Mouse (Mus musculus) heart, postnatal 36 days (tissue): ENCODE measurements around the gene Xrcc1. TPM values are rescaled to one million over a fixed set of nuclear protein-coding genes. Genes with fewer than 3 reads are reported as not detected.
"Not testable (repeated sequence)": the region's sequence is repeated elsewhere in the genome, so short reads cannot be mapped to it uniquely, and the experiment has no call there.

ENCODE experiments used
- DNase-seq, 2 experiments: peaks; one replicate each; pipeline ENCODE4 v3.0.0; 2021 to 2022
- intact Hi-C: fragments of 180-260 bp; cut with DNase I; formaldehyde crosslinking; loops from one replicate; pipeline ENCODE4 v1.15.1; 2025
- total RNA-seq, 2 experiments: library from RNA; stranded (reverse); gene quantifications; 2 replicates each; pipeline ENCODE4 v1.2.3; 2021

Gene Xrcc1
- total RNA-seq, 2 experiments from 2014 or later, result 26.9 to 27.4 TPM

DNA sequence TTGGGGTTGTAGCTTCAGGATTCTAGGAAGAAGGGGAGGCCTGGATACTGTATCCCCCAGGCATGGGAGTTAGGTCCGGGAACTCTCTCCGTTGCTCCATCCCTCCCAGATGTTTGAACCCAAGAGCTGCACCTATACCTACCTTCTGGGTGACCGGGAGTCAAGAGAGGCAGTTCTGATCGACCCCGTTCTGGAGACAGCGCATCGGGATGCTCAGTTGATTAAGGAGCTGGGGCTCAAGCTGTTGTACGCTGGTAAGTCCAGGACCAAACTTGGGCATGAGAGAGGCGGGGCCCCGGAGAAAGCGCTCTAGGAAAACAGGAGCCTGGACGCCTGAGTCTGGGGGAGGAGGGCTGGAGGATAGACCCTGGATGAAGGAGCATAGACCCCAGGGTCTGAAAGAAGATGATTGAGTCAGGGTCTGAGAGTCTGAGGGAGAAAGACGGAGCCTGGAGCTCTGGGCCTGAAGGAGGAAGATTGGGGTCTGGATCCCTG lies 48.3 kb downstream of the Xrcc1 start:
- DNase-seq, result no peak
- intact Hi-C loops, result loop anchor here (2.0 to 10.0 kb wide), 2 partner anchors 48 to 510 kb away; partner anchors contain the start of genes Pinlyp, Xrcc1 and Zfp180

DNA sequence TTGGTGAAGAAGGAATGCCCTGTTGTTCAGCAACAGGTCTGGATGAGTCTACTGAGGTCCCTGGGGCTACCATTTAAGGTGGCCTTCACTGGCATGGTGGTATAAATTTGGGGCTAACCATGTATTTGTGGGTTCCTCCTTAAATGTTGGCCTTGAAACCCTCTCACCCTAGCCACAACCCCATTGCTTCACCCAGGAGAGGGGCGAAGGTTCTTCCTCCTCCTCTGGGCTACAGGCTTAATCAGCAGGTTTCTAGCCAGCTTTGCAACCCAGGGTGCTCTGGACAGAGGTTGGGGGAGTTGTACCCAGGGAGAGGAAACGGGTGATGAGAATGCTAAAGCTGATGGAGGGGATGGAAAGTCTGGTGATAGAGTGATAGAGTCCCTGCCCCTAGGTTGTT lies 49.4 kb downstream of the Xrcc1 start:
- intact Hi-C loops, result loop anchor here (2.0 to 10.0 kb wide), 2 partner anchors 49 to 511 kb away; partner anchors contain the start of genes Pinlyp, Xrcc1 and Zfp180
- DNase-seq, result no peak

DNA sequence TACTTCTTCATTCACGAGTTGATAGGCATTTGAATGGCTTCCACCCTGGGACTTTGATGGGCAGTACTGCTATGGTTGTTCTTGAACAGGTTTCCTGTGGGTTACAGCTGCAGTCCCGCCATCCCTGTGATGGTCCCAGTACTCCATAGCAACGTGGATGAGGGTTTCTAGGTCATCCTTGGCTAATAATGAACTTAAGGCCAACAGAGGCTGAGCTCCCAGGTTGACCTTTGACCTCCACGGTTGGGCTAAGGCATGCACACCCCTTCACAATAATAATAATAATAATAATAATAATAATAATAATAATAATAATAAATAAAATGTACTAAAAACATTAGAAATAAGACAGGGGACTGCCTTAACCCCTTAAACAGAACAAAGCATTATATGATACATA lies 52.0 kb downstream of the Xrcc1 start:
- intact Hi-C loops, result loop anchor here (10.0 kb wide), 1 partner anchor 513 kb away; the partner anchor contains the start of gene Zfp180
- DNase-seq, result no peak

DNA sequence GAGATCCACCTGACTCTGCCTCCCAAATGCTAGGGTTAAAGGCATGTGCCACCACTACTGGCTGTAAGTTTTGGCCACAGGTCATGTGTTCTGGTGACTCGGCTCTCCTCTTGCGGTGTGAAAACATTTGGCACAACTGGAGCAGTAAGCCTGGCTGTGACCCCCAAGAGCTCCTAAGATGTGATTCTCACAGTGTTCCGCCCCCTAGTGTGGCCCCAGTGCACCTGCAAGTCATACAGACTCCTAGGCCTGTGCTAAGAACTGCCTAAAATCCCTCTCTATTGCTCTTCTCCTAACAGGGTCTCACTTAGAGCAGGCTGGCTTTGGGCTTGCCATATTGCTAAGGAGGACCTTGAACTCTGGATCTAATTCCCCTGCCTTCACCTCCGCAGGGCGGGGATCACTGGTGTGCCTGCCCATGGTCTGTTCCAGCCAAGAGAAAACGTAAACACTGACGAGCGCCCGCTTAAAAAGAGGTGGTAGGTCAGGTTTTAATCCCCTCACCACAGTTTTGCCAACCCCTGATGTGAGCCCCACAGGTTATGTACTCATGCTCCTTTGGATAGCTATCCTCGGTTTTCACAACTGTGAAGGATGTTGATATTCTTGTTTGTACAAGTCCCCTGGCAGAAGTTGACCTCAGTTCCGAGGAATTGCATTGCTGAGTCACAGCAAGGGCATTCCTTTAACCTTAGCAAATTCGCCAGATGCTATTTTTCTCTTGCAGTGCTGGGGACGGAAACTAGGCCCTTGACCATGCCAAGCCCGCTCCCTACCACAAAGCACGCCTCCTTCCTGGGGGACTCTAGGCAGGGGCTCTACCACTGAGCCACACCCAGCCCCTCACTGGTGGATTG lies 53.4 kb downstream of the Xrcc1 start:
- no peak for DNase-seq
- intact Hi-C loops, result loop anchor here (2.0 to 10.0 kb wide), 3 partner anchors 63 to 515 kb away; partner anchors contain the start of genes Rabac1 and Zfp180

DNA sequence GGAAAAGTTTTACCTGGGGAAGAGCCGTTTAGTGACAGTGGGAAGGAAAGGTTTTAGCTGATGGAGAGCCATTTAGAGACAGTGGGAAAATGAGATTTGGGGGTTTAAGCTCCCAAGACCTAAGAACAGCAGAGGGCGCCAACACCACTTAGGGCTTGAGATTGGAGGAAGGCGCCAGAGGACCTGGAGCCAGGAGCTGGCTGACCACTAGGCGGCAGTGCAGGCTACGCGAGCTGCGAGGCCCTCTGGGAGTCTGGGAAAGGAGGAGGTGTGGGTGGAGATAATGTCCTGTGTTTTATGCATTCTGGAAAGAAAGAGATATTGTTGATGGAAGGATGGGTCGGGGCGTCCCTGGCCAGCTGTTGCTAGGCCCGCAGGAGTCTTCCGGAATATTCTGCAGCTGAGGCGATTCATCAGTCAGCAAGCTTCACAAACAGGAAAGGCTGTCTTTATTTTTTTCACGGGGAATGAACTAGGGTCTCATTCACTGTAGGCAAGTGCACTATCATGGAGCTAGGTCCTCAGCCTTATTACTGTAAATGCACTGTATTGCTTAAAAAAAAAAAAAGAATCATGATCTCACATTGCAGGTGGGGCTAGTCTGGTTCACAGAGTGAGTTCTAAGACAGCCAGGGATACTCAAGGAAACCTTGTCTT lies 55.0 kb downstream of the Xrcc1 start:
- intact Hi-C loops, result loop anchor here (1.0 to 10.0 kb wide), 3 partner anchors 52 to 374 kb away; partner anchors contain the start of gene Rabac1
- DNase-seq, result peak; percentile 95 to 98

DNA sequence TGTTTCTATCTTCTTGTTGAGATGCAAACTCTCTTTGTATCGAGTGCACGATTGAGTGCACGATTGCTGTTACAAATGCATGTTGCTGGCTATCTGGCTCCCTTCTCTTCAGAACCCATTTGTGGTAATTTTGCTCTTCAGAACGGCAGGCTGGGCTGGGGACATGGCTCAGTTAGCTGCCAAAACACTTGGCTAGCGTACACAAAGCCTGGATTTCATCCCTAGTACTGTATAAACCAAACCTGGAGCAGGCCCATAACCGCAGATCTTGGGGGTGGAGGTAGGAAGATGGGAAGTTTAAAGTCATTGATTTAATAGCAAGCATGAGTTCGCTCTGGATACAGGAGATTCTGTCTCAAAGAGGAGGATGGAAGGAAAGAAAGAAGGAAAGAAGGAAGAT lies 59.5 kb downstream of the Xrcc1 start:
- no peak for DNase-seq

DNA sequence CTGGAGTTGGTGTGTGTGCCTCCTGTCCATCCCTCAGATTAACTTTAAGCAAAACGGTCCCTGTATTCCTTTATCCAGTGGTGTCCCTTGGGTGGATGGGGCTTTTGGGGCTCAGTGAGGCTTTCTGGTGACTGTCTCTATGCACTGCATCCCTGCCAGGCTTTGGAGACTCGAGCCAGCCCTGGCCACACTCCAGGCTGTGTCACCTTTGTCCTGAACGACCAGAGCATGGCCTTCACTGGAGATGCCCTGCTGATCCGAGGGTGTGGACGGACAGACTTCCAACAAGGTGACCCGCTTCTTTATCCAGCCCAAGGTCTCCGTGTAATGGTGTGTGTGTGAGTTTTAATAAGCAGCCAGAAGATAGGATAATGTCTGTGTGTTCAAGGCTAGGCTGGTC lies 60.0 kb downstream of the Xrcc1 start:
- intact Hi-C loops, result loop anchor here (10.0 kb wide), 1 partner anchor 369 kb away; the partner anchor contains the start of gene Rabac1

More for the DNA sequence above, 59.5 kb downstream of the Xrcc1 start:
- intact Hi-C loops, result loop anchor here (10.0 kb wide), 1 partner anchor 369 kb away; the partner anchor contains the start of gene Rabac1

DNA sequence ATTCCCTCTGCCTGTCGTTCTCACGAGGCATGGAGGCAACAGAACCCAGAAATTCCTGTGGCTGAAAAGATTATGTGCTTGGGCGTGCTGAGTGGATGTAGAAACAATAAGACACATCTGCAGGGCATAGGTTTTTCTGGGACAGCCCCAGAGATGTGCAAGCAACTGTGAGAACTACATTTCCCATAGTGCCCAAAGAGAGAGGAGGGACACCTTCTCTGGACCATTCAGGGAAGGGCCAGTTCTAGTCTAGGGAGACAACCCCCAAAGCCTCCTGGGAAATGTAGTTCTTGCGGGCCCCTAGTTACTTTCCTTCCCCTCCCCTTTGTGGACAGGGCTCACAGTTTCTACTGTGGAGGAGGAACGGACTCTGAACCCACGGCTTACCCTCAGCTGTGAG lies 61.9 kb downstream of the Xrcc1 start:
- peak; percentile 39 to 40 for DNase-seq
- intact Hi-C loops, result loop anchor here (10.0 kb wide), 1 partner anchor 367 kb away; the partner anchor contains the start of gene Rabac1

More for the DNA sequence above, 60.0 kb downstream of the Xrcc1 start:
- DNase-seq, result no peak

DNA sequence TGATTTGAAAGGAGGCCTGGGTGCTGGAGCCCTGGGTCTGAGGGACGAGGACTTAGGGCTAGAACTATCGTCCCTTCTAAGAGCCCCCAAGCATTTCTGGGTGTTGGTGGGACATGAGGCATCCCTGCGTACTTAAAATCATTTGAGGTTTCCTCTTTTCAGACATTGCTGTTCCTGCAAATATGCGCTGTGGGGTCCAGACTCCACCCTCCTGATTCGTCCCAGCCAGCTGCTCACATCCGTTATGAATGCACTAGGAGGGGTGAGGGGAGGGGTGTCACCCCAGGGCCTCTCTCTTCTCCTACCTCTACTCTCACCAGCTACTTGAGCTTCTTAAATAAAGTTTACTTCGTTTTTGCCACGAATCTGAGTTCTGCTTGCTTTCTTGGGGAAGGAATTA lies 62.5 kb downstream of the Xrcc1 start:
- intact Hi-C loops, result loop anchor here (10.0 kb wide), 1 partner anchor 366 kb away; the partner anchor contains the start of gene Rabac1
- no peak for DNase-seq

DNA sequence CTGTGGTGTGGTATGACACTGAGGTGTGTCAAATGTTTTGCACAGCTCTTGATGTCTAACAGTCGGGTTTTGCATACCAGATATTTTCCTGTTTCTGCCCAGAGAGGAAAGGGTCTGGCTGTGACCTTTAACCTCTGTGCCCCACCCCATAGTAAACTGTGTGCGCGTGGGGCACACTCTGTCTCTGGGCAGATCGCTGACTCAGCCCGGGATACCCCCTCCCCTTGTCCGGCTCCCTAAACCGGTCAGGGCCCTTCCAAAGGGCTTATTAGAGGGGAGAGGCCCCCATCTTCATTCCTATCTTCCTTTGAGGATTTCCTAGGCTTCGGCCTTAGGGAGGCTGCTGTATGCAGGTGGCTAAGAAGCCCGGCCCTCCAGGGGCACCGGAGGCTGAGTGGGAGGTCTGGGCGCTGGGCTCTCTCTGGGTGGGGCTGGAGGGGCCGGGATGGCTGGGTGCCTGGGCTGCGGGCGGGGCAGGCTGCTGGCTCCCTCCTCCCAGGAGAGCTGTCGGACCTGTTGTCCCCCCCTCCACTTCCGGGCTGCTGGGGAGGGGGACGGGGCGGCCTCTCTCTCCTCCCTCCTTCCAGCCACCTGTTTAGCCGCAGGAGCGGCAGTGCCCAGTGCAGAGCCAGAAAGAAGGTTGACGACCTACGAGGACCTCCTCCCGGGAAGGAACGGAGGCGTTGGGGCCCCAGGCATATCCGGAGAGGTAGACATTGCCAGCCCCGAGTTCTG lies 64.2 kb downstream of the Xrcc1 start, which contains the start of gene Phldb3:
Gene Phldb3, plus strand, starts transcription at position 620 of the 735 bp plus-strand sequence.
- DNase-seq, result no peak
- intact Hi-C loops, result no loop called here

DNA sequence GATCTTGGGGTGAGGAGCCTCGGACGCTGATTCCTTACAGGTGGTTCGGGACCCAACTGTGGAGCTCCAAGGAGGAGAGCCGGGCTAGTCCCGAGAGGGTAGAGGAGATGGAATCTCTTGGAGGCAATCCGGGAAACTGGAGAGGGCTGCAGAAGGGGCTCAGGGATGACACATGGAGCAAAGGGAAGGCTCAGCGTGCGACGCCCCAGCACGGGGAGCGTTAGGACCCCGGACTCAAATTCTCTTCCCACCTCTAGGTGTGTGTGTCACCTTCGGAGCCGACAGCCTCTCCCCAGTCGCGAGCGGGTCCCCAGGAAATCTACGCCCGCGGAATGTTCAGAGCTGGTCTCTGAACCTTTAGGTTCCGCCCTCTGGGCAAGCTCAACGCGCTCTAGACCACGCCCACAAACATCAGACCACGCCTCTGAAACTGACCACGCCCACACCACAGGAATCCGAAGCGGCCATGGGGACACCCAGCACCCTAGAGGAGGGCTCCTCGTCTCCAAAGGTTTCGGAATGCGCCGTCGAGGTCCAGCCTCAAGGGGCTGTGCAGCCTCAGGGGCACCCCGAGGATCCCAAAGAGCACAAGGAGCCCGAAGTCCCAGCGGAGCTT lies 64.9 kb downstream of the Xrcc1 start:
- DNase-seq, result peak; percentile 85 to 92
- intact Hi-C loops, result no loop called here

DNA sequence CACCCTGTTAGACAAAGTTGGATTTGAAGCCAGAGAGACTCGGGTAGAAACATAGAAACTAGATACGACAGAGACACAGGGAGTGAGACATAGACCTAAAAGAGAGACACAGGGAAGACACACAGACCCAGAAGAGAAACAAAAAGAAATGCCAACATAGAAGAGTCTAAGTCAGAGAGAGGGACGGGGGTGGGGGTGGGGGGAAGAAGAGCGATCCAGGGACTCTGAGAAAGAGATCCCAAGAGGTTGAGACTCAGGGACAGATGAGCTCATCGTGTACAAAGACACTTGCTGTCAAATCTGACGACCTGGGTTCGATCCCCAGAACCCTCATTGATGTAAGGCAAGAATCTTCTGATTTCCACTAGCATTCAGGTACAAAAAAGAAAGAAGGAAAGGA lies 65.6 kb downstream of the Xrcc1 start:
- no peak for DNase-seq
- intact Hi-C loops, result no loop called here

DNA sequence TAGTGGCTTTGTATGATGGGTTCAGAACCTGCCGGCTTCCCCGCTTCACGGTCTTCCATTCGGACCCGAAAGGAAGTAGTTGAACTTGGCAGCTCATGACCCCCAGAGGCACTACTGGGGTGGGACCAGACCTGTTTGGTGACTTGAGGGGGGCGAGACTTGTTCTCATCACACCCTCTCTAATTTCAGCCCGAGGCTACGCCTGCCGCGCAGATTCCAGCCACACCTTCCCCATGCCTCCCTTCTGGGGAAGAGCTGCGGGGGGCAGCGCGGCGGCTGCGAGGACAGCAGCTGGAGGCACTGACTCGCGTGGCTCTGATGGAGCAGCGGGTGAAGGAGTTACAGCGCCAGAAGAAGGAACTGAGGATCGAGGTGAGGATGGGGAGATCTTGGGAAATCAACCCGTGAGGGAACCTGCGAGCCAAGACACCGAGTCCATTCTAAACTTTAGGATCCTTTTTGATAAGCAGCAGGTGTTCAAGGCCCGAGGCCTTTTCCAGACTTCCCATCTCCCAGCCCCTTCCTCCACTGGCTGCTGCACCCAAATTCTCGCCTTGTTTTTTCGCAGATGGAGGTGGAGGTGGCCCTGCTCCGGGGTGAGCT lies 66.3 kb downstream of the Xrcc1 start:
- DNase-seq, result no peak
- intact Hi-C loops, result no loop called here

DNA sequence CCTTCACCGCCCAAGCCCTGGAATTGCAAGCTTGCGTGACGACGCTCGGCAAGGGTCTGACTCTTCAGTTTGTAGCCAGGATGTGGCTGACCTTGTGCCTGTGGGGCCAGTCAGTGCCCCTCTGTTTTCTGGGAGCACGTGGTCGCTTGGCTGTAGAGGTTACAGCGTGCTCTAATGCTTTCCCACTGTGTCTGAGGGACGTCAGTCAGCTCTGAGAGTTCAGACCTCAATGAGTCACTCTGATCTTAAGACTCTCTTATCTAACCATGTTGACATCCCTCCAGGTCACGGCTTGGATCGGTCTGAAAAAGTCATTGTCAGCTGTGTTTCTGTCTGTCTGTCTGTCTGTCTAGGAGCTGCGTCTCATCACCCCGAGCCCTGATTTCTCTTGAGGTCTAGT lies 68.7 kb downstream of the Xrcc1 start:
- DNase-seq, result no peak
- intact Hi-C loops, result no loop called here

DNA sequence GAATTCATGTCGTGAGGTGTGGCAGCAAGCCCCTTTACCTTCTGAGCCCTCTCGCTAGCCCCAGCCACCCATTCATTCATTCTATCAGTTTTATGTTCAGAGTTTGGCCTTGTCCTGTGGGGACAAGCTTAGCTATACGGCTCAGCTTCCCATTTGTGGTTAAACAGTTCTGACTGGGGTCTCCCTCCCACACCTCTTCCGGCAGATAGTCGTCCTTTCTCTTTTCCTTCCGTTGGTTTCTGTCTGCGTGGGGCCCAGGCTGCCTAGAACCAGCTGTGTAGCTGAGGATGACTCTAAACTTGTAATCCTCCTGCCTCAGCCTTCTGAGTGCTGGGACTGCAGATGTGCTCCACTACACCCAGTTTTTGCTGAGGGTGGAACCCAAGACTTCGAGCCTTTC lies 71.7 kb downstream of the Xrcc1 start:
- DNase-seq, result no peak
- intact Hi-C loops, result no loop called here

DNA sequence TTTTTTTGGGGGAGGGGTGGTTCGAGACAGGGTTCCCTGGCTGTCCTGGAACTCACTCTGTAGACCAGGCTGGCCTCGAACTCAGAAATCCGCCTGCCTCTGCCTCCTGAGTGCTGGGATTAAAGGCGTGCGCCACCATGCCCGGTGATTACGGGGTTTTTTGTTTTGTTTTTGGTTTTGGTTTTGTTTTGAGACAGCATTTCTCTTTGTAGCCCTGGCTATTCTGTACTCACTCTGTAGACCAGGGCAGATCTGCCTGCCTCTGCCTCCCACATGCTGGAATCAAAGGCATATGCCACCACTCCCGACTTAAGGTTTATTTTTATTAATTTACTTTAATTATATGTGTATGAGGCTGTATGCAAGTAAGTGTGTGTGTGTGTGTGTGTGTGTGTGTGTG lies 72.3 kb downstream of the Xrcc1 start:
- intact Hi-C loops, DNase-seq: not testable (repeated sequence)

DNA sequence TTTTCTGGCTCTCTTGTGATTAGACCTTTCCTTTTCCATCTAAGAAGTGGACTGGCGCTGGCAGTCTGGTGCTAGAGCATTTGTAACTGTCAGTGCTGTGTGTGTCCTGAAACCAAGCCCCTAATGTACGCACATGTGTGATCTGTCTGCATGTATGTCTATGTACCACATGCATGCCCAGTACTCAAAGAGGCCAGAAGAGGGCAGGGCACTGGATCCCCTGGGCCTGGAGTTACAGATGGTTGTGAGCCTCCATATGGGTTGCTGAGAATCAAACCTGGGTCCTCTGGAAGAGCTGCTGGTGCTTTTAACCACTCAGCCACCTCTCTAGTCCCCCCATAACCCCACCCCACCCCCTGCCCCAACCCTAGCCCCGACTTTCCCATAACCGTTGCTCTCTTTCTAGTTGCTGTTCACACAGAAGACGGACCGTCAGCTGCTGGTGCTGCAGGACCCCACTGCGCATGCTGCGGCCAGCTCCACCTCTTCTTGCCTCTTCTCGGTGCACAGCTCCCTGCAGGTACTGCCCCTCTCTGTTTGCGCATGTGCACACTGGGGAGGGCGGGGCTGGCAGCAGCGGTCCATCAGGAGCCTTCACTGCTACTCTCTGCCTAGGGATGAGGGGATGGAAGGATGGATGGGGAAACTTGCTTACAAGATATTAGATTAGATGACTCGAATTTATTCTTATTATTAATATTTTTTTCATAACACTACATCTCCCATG lies 73.7 kb downstream of the Xrcc1 start:
- intact Hi-C loops, result no loop called here
- no peak for DNase-seq

DNA sequence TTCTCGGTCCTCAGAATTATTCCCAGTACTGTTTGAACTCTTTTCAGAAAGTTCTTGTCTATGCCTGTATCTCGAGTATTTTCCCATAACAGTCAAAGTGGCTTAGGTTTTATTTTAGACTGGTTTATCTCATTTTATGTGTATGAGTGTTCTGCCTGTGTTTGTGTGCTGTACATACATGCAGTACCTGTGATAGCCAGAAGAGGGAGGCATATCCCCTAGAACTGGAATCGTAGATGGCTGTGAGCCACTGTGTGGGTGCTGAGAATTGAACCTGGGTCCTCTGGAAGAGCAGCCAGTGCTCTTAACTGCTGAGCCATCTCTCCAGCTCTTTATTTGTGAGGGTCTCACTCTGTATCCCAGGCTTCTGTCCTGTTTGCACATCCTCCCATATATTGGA lies 75.1 kb downstream of the Xrcc1 start:
- no peak for DNase-seq
- intact Hi-C loops, result no loop called here

DNA sequence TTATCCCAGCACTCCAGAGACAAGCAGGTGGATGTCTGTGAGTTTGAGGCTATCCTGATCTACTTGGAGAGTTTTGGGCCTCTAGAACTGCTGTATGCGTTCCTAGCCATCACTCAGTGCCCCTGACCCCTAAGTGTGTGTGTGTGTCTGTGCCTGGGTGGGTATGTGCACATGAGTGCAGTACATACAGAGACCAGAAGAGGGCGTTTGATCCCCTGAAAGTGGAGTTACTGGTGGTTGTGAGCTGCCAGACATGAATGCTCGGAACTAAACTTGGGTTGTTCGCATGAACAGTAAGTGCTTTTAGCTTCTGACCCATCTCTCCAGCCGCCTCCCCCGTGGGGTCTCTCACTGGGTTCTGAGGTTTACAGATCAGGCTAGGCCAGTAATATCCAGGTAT lies 76.9 kb downstream of the Xrcc1 start:
- no peak for DNase-seq
- intact Hi-C loops, result no loop called here
